Mouse (Mus musculus) spleen, adult 2 months (tissue): ENCODE data around the gene Me1.

Experiments used
- CTCF ChIP-seq: fragments of 200-500 bp; IDR thresholded peaks from 2 replicates; pipeline ENCODE4 v1.5.1; 2011; ENCODE audit warnings: mild to moderate bottlenecking, inconsistent platforms; ENCODE audit not compliant: insufficient read depth, insufficient read length, insufficient replicate concordance; ENCODE audit errors: extremely low read depth
- POLR2A ChIP-seq: fragments of 200-500 bp; IDR thresholded peaks from 2 replicates; pipeline ENCODE4 v1.6.1; 2011; ENCODE audit warnings: low read depth, low read length, inconsistent platforms

DNA sequence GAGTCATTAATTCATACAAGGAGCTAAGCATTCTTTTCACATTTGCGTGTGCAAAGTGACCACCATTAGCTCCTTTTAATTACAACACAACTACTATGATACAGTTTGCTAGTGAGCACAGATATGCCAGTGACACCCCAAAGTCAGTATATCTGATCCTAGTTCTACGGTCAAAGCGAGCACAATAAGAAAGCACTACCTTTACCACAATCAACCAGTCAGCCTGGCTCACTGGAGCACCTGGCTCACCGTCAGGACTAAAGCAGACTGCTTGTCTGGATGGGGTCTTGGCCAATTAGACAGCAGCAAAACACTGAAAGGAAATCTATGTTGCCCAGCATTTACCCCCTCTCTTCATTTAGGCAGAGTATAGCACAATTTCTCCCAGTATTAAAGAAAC, 83.7 kb downstream of the Me1 start:
- no peak for TF ChIP-seq CTCF
- no peak for TF ChIP-seq POLR2A
